Mouse (Mus musculus): ENCODE results near the gene Loxl1. TPM values are rescaled to one million over a fixed set of nuclear protein-coding genes. Genes with fewer than 3 reads are reported as not detected.

Loxl1 gene
- total RNA-seq, 2 experiments from 2014 or later: 3.2 to 3.3 TPM

DNA sequence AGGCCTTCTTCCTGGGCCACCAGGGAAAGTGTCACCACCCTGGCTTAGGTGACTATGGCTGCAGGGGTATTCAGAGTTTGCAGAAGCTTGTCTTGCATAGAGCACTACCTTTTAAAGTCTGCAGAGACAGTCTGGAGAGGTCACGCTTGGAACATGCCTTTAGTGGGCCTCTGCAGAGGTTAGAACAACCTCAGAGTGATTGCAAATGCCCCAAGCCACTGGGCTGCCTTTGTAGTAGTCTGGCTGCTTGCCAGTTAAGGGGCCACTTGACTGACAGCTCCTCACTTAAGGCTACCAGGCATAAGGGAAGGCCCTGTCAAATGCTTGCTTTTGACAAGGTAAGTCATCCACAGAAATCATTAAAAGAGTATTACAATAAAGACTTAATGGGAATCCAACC lies 14.4 kb upstream of the Loxl1 start:
- H3K27ac ChIP-seq: peak overlapping the region; percentile 61; the same call in 1 of the 2 replicates
- TF ChIP-seq CTCF (conservative IDR thresholded peaks at IDR 0.05): no peak
- DNase-seq (ENCODE audit: low spot score in 2 of 2): no peak
- no peak overlapping the region for H3K4me3 ChIP-seq

DNA sequence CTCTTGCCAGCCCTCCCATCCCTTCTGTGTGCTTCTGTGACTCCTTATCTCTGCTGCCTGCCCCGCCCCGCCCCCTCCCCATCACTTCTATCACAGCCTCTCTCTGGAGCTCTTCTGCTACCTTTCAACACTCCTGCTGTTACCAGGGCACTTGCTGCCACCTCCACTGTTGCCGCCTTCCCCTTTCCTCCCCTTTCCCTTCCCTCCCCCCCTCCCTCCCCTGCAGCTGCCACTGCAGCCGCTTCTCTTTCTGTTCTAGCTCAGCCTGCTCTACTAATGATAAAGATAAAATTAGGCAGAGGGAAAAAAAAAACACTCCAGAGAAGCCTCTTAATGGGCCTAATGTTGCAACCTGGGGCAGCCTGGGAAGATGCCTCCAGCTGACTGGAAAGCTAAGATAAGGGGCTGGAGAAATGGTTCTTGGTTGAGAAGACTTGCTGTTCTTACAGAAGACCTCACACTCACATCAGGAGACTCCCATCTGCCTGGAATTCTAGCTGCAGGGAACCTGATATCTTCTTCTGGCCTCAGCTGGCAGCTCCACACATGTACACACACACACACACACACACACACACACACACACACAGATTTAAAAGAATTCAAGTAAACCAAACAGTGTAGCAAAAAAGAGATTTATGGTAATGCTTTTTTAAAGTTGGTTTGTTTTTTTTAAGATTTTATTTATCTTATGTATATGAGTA lies 13.6 kb upstream of the Loxl1 start:
- DNase-seq (ENCODE audit: low spot score in 2 of 2): no peak
- no peak overlapping the region for H3K4me3 ChIP-seq
- TF ChIP-seq CTCF (conservative IDR thresholded peaks at IDR 0.05): no peak
- peak overlapping the region; percentile 76 for H3K27ac ChIP-seq

DNA sequence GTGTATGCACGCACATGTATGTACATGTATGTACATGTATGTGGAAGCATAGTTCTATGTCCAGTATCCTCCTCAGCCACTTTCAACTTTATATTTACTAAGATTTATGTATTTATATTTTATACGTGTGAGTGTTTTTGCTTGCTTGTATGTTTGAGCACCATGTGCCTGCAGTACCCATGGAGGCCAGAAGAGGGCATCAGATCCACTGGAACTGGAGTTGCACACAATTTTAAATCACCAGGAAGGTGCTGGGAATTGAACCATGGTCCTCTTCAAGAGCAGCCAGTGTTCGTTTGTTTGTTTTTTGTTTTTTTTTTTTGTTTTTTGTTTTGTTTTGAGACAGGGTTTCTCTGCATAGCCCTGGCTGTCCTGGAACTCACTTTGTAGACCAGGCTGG lies 8.7 kb upstream of the Loxl1 start:
- peak; percentile 57 for TF ChIP-seq CTCF (conservative IDR thresholded peaks at IDR 0.05)
- DNase-seq (ENCODE audit: low spot score in 2 of 2): no peak

DNA sequence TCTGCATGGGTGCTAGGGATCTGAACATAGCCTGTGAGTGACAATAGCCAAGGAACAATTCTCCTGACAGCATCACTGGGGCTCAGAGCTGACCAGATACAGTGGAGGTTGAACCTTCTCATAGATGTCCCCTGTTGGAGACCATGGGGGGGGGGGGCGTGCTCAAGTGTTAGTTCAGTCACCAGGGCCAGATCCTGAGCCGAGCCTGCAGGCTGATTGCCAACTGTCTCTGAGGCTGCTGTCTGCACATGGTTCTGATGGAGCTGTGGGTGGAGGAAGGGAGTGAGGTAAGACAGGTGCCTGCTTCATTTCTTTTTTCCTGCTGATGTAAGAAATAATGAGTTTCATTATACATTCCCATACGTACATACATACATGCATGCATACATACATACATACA lies 5.3 kb upstream of the Loxl1 start:
- Histone ChIP-seq H3K4me3 (no peak overlapping the region), H3K27ac (no peak overlapping the region)
- no peak for TF ChIP-seq CTCF (conservative IDR thresholded peaks at IDR 0.05)
- DNase-seq (ENCODE audit: low spot score in 2 of 2): no peak

More for the DNA sequence above, 8.7 kb upstream of the Loxl1 start:
- Histone ChIP-seq H3K4me3 (no peak overlapping the region), H3K27ac (no peak overlapping the region)

DNA sequence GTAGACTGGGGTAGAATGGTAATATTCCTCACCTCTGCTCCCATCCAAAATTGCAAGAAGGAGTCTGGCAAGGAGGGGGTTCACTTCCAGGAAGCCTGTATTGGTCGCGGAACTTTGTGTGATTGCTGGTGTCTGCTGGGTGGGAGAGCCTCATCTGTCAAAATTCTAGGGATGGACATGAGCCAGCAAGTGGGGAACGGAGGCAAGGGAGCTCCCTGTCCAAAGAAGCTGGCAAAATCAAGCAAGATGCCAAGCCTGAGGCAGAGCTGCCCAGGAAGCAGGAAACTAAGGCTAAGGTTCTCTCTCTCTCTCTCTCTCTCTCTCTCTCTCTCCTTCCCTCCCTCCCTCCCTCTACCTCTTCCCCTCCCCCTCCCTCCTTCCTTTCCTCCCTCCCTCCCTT lies 4.4 kb upstream of the Loxl1 start:
- no peak for TF ChIP-seq CTCF (conservative IDR thresholded peaks at IDR 0.05)
- no peak for DNase-seq (ENCODE audit: low spot score in 2 of 2)
- Histone ChIP-seq H3K27ac (no peak overlapping the region), H3K4me3 (no peak overlapping the region)

DNA sequence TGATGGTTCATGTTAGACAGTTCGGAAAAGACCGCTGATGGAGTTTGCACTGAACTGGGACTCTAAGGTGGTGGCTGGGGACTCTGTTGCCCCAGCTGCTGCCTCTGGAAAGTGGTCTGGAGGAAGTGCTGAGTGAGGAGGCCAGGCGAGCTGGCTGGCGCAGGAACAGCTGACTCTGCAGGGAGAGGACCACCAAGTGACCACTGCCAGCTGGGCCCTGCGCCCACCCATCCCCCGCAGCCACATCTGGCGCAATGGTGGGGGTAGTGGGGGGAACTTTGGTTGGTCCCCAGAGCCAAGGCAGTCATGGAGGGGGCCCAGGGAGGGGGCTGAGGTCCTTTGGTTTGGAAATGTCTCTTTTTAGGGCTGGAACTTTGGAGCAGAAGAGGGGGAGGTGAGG lies 3.8 kb upstream of the Loxl1 start:
- no peak overlapping the region for H3K27ac ChIP-seq
- TF ChIP-seq CTCF (conservative IDR thresholded peaks at IDR 0.05): no peak
- DNase-seq (ENCODE audit: low spot score in 2 of 2): no peak
- H3K4me3 ChIP-seq: no peak overlapping the region

DNA sequence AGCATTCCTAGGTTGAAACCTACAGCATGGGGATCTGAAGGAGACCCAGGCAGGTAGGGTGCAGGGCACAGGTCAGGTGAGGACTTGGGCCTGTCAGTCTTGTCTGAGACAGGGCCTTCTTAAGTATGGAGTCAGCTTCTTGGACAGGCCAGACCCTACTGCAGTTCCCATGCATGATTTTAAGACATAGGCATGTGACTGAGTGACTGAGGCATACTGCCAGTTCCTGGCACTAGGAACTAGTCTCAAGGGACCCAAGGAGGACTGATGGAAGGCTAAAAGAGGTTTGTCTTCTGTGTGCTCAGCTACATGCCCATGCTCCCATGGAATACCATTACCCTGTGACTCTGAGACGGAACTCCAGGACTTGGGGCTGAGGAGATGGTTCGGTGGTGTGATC lies 2.9 kb upstream of the Loxl1 start:
- H3K4me3 ChIP-seq: no peak overlapping the region
- no peak for DNase-seq (ENCODE audit: low spot score in 2 of 2)
- H3K27ac ChIP-seq: 0 out of 2 replicates have a peak overlapping the region, but pooled peaks have one; percentile 53
- no peak for TF ChIP-seq CTCF (conservative IDR thresholded peaks at IDR 0.05)

DNA sequence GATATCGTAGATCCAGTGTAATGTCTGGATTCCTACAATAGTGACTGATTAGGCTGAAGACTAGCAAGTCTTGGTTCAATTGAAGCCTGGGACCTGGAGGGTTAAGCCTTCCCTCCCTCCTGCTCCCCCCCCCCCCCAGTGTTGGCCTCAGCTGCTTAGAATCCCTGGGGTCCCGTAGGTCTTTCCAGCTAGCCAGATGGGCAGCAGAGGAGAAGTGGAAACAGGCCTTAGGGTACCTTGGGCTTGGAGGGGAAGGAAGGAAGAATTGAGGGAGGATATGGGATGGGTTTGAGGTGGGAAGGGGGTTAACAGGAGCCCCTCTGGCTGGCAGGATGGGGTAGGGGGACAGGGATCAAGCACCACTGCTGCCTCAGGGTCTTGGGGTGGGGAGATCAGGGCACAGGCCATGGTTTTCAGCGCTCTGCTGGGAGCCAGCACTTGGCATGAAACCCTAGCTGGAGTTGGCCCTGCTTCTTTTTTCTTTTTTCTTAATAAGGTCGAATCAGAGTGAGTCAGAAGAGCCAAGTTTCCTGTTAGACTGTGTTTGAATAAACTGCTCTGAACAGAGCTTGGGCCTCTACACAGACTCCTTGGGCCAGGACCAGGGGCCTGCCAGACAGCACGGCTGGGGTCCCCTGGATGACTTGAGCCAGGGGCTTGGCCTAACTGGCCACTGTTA lies 1.8 kb upstream of the Loxl1 start:
- peak in 1 of 2 experiments; percentile 46 for DNase-seq (ENCODE audit: low spot score in 2 of 2)
- no peak for TF ChIP-seq CTCF (conservative IDR thresholded peaks at IDR 0.05)
- no peak overlapping the region for H3K4me3 ChIP-seq
- peak overlapping the region; percentile 53; the same call in 1 of the 2 replicates for H3K27ac ChIP-seq

DNA sequence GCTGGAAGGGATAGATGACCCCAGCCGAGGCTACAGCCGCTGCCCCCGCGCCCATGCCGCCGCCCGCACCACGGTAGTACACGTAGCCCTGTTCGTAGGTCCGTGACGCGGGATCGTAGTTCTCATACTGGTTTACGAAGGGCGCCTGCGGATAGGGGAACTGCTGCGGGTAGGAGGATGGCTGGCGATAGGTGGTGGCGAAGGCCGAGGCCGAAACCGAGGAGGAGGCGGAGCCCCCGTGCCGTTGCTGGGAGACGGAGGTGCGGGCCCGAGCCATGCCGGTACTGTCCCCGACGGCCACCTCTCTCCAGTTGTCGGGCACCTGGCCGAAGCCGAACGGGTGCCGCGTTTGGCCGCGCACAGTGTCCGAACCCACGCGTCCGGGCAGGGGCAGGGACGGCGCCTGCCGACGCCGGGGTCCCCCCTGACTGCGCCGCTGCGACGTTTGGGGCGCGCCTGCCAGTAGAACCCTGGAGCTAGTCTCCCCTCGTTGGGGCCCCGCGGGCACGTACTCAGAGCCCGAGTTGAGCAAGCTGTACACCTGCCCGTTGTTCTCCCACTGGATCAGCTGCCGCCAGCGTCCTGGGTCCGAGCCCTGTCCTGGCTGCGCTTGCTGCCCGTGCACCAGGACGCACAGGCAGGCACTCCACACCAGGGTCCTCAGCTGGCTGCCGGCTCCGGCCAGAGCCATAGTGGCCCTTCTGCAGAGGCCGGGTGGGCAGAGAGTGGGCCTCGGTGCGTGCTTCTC lies 616 bp downstream of the Loxl1 start:
- TF ChIP-seq CTCF (conservative IDR thresholded peaks at IDR 0.05): no peak
- DNase-seq (ENCODE audit: low spot score in 2 of 2): no peak
- Histone ChIP-seq H3K27ac (peak overlapping the region; percentile 59; the same call in 1 of the 2 replicates), H3K4me3 (peak overlapping the region; percentile 45)

DNA sequence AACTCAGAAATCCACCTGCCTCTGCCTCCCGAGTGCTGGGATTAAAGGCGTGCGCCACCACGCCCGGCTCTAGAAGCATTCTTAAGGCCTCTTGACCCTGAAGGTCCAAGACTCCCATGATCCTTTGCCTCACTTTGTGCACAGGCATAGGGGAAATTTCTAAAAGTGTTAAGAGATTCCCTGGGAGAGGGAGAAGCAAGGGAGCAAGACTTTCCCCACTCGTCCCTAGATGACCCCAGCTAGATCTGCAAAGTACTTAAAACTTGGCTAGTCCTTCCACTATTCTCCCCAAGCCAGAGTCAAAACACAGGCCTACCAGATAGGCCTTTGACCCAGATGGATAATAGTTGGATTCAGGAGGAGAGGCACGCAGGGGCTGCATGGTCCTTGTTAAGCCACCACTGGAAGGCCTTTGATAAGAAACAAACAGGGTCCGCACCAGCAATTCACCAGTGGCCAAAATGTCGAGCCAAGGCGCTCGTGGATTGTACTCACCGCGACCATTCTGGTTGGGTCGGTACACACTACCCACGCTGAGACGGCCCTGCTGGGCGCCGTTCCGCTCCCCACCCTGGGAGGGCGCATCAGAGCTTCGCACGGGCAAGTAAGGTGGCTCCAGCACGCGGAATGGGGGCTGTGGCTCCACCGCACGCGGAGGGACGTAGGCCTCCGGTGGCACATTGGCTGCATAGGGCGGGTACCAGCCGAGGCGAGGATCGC lies 1.6 kb downstream of the Loxl1 start:
- DNase-seq (ENCODE audit: low spot score in 2 of 2): no peak
- peak; percentile 58 for TF ChIP-seq CTCF (conservative IDR thresholded peaks at IDR 0.05)
- no peak overlapping the region for H3K4me3 ChIP-seq
- H3K27ac ChIP-seq: no peak overlapping the region

DNA sequence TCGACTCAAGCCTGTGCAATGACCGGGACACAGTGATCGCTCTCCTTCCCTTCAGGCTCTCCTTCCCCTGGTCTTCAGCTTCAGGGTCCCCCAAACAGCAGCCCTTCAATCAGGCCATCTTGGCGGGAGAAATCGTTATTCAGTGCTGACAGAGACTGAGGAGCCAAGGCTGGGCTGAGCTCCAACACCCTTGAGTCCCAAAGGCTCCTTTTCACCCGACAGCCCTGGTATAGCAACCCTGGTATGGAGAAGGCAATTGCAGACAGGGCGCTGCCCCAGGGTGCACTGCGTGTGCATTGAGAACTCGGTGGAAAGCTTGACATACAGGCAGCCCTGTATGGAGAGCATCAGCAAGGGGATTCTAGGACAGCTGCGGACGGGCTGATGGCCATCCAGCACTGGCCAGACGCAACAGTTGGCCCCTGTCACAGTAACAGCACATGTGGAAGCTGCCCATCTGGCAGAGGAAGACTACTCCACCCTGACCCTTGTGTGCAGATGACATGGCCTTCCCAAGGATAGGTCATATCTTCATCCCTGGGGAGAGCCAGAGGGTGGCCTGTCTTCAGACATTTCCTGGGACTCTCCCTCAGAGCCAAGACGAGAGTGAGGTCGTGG lies 2.8 kb downstream of the Loxl1 start:
- Histone ChIP-seq H3K4me3 (no peak overlapping the region), H3K27ac (no peak overlapping the region)
- no peak for TF ChIP-seq CTCF (conservative IDR thresholded peaks at IDR 0.05)
- DNase-seq (ENCODE audit: low spot score in 2 of 2): no peak

DNA sequence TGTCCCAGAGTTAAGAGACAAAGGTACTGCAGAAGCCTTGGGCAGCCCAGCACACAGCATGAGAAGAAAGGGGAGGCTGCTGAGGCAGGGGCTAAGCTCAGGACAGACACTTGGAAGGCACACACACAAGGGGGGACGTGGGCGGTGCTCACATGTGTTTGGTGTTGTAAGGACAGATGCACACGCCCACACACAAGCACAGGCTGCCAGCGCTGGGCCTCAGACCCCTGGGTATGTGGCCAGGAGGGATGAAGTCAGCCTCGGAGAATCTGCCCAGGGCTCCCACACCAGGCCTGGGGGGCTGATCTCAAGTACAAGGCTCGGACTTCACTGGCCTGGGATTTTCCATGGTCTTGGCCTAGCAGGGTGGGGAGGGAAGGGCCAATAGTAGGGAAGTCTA lies 4.6 kb downstream of the Loxl1 start:
- peak; percentile 48 to 56 for DNase-seq (ENCODE audit: low spot score in 2 of 2)
- no peak overlapping the region for H3K4me3 ChIP-seq
- no peak overlapping the region for H3K27ac ChIP-seq
- no peak for TF ChIP-seq CTCF (conservative IDR thresholded peaks at IDR 0.05)

All from layer of hippocampus, adult 2 months (tissue).